In the genomic region with DNA sequence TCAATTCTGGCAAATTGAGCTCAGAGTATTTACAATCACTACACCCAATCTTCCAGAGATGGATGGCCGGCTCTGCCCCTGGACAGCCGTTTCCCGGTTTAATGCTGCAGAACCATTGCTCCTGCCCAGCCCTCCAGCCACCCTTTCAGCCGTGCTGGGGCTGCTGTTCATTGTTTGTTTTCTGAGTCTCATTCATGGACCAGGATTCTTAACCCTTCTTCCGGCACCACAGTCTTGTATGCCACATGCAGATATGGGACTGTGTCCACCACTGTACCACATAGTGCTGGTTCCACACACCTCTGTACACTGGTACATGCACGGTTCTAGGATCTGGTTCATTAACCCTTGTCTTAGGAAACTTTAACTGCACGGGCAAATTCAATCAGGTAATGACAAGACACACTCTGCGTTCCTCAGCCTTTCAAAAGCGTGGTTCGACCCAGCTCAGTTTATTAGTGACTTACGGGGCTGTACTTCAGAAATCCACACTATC, we compare ENCODE assay signal across 18 mouse cellular contexts.
"Had no signal": no experiment of that assay in that cellular context is flagged by ENCODE, and none has a peak within 500 bp of the region (broad histone marks: within the 10 kb centered on the region; RNA-seq: fewer than 3 reads in every experiment).

No protein-coding gene starts in this region.

- H3K36me3 ChIP-seq: liver, embryonic 15.5 days; lung, embryonic 15.5 days; midbrain, embryonic 13.5 days; midbrain, embryonic 15.5 days; neural tube, embryonic 12.5 days; stomach, embryonic 15.5 days had no signal

- ATAC-seq: lung, postnatal 0 days; midbrain, embryonic 13.5 days; midbrain, embryonic 15.5 days had no signal

- H3K4me2 ChIP-seq: liver, embryonic 15.5 days; lung, embryonic 15.5 days; midbrain, embryonic 11.5 days; midbrain, embryonic 13.5 days; midbrain, embryonic 15.5 days; neural tube, embryonic 12.5 days; stomach, embryonic 15.5 days had no signal

- H3K27me3 ChIP-seq: liver, embryonic 15.5 days; midbrain, embryonic 13.5 days; midbrain, embryonic 15.5 days; neural tube, embryonic 12.5 days; stomach, embryonic 15.5 days had no signal

- H3K27ac ChIP-seq: liver, embryonic 15.5 days; lung, embryonic 15.5 days; macrophage; midbrain, embryonic 13.5 days; midbrain, embryonic 15.5 days; neural tube, embryonic 12.5 days; stomach, embryonic 15.5 days had no signal

- DNase-seq: liver, postnatal 0 days; lung, adult 2 months; lung, postnatal 14 days; lung, postnatal 36 days; right cerebral cortex, postnatal 14 days; thymus, adult 18-20 months; thymus, postnatal 14 days; thymus, postnatal 36 days had no signal

- H3K9ac ChIP-seq: liver, embryonic 15.5 days; liver, postnatal 0 days; lung, embryonic 15.5 days; midbrain, embryonic 13.5 days; midbrain, embryonic 15.5 days; neural tube, embryonic 12.5 days; stomach, embryonic 15.5 days had no signal

- H3K4me3 ChIP-seq: liver, embryonic 15.5 days; lung, embryonic 15.5 days; megakaryocyte, embryonic 14.5 days; midbrain, embryonic 13.5 days; midbrain, embryonic 15.5 days; neural tube, embryonic 12.5 days; stomach, embryonic 15.5 days had no signal

- H3K9me3 ChIP-seq: liver, embryonic 15.5 days; lung, embryonic 15.5 days; megakaryocyte, embryonic 14.5 days; midbrain, embryonic 13.5 days; midbrain, embryonic 15.5 days; neural tube, embryonic 12.5 days; stomach, embryonic 15.5 days had no signal

- H3K4me1 ChIP-seq: liver, embryonic 15.5 days; midbrain, embryonic 13.5 days; midbrain, embryonic 15.5 days; stomach, embryonic 15.5 days had no signal
